Mouse (Mus musculus) midbrain, embryonic 12.5 days (tissue): ENCODE data around the gene Lcp1. TPM values are rescaled to one million over a fixed set of nuclear protein-coding genes. Genes with fewer than 3 reads are reported as not detected.

Experiments used
- ATAC-seq: fragments of 200-750 bp; cut with Nextera tagmentation; 2 replicates; pipeline ENCODE4 v1.8.0; 2017; ENCODE audit warnings: low read depth, moderate TSS enrichment, moderate library complexity; ENCODE audit not compliant: low FRiP score
- H3K27ac ChIP-seq: fragments of 300-500 bp; sonication (generic); replicated peaks from 2 replicates; pipeline ENCODE4 v1.5.1; 2016; ENCODE audit warnings: mild to moderate bottlenecking
- H3K27me3 ChIP-seq: fragments of 300-500 bp; sonication (generic); 2 replicates; pipeline ENCODE4 v1.6.1; 2016; ENCODE audit warnings: mild to moderate bottlenecking
- H3K36me3 ChIP-seq: fragments of 300-500 bp; sonication (generic); 2 replicates; pipeline ENCODE4 v1.6.1; 2016
- H3K4me1 ChIP-seq: fragments of 300-500 bp; sonication (generic); 2 replicates; pipeline ENCODE4 v1.6.1; 2016
- H3K4me2 ChIP-seq: fragments of 300-500 bp; sonication (generic); replicated peaks from 2 replicates; pipeline ENCODE4 v1.6.1; 2016; ENCODE audit warnings: mild to moderate bottlenecking, moderate library complexity
- H3K4me3 ChIP-seq: fragments of 300-500 bp; sonication (generic); 2 replicates; pipeline ENCODE4 v1.5.1; 2016; ENCODE audit warnings: mild to moderate bottlenecking
- H3K9ac ChIP-seq: fragments of 300-500 bp; sonication (generic); replicated peaks from 2 replicates; pipeline ENCODE4 v1.6.1; 2016; ENCODE audit warnings: mild to moderate bottlenecking, moderate library complexity
- H3K9me3 ChIP-seq: fragments of 300-500 bp; sonication (generic); 2 replicates; pipeline ENCODE4 v1.6.1; 2016; ENCODE audit warnings: mild to moderate bottlenecking
- WGBS: fragments of 180-500 bp; shearing (Covaris S2); methylation state at CpG from one replicate; pipeline ENCODE4 v1.1.7; 2016; 5-methylcytosine and 5-hydroxymethylcytosine counted together
- polyA plus RNA-seq: library from polyadenylated mRNA; unstranded; fragments of >200 nt; fragmentation: Nextera tagmentation; extraction: Ambion mirVana; gene quantifications from 2 replicates; pipeline ENCODE4 v1.2.1, GENCODE M21; 2016

The Lcp1 gene
- polyA plus RNA-seq, 1 experiment from 2014 or later: 22.6 TPM

- 87% methylated on average over 14 of the region's 14 CpGs for WGBS
Measured at GRCm38 (mm10) chr14:75178384-75178793, 47.5 kb downstream of the Lcp1 start.

GRCm38 (mm10) chr14:75178801-75179211, 47.9 kb downstream of the Lcp1 start:
- Histone ChIP-seq H3K9me3 (no peaks in the 10 kb centered on the region), H3K4me3 (no peak overlapping the region), H3K4me1 (no peaks in the 10 kb centered on the region), H3K4me2 (no peak overlapping the region), H3K36me3 (no peaks in the 10 kb centered on the region), H3K27ac (no peak overlapping the region), H3K27me3 (no peaks in the 10 kb centered on the region), H3K9ac (no peak overlapping the region)
- 87% methylated on average over 10 of the region's 10 CpGs for WGBS
- ATAC-seq: no peak

More at GRCm38 (mm10) chr14:75178384-75178793, 47.5 kb downstream of the Lcp1 start:
- H3K4me1 ChIP-seq: no peaks in the 10 kb centered on the region
- no peak overlapping the region for H3K9ac ChIP-seq
- H3K4me2 ChIP-seq: no peak overlapping the region
- no peaks in the 10 kb centered on the region for H3K27me3 ChIP-seq
- no peak overlapping the region for H3K27ac ChIP-seq
- no peaks in the 10 kb centered on the region for H3K9me3 ChIP-seq
- ATAC-seq: no peak
- no peaks in the 10 kb centered on the region for H3K36me3 ChIP-seq
- no peak overlapping the region for H3K4me3 ChIP-seq

- Histone ChIP-seq H3K9ac (no peak overlapping the region), H3K27me3 (no peaks in the 10 kb centered on the region), H3K4me2 (no peak overlapping the region), H3K4me1 (no peaks in the 10 kb centered on the region), H3K9me3 (no peaks in the 10 kb centered on the region), H3K27ac (no peak overlapping the region), H3K4me3 (no peak overlapping the region), H3K36me3 (no peaks in the 10 kb centered on the region)
- ATAC-seq: no peak
- 88% methylated on average over 20 of the region's 20 CpGs for WGBS
Measured at GRCm38 (mm10) chr14:75179255-75179963, 48.5 kb downstream of the Lcp1 start.

GRCm38 (mm10) chr14:75180551-75180978, 49.7 kb downstream of the Lcp1 start:
- no peak for ATAC-seq
- WGBS: 90% methylated on average over 8 of the region's 8 CpGs
- Histone ChIP-seq H3K36me3 (no peaks in the 10 kb centered on the region), H3K4me3 (no peak overlapping the region), H3K9ac (no peak overlapping the region), H3K4me1 (no peaks in the 10 kb centered on the region), H3K4me2 (no peak overlapping the region), H3K27me3 (no peaks in the 10 kb centered on the region), H3K27ac (no peak overlapping the region), H3K9me3 (no peaks in the 10 kb centered on the region)

GRCm38 (mm10) chr14:75181062-75181935, 50.4 kb downstream of the Lcp1 start:
- Histone ChIP-seq H3K4me3 (no peak overlapping the region), H3K27ac (no peak overlapping the region), H3K9ac (no peak overlapping the region), H3K36me3 (no peaks in the 10 kb centered on the region), H3K4me1 (no peaks in the 10 kb centered on the region), H3K9me3 (no peaks in the 10 kb centered on the region), H3K27me3 (no peaks in the 10 kb centered on the region), H3K4me2 (no peak overlapping the region)
- WGBS: 88% methylated on average over 9 of the region's 9 CpGs
- ATAC-seq: no peak

GRCm38 (mm10) chr14:75182378-75182777, 51.5 kb downstream of the Lcp1 start:
- H3K4me1 ChIP-seq: no peaks in the 10 kb centered on the region
- H3K9ac ChIP-seq: no peak overlapping the region
- H3K4me3 ChIP-seq: no peak overlapping the region
- no peak overlapping the region for H3K4me2 ChIP-seq
- H3K27me3 ChIP-seq: no peaks in the 10 kb centered on the region
- no peaks in the 10 kb centered on the region for H3K36me3 ChIP-seq
- no peak overlapping the region for H3K27ac ChIP-seq
- H3K9me3 ChIP-seq: no peaks in the 10 kb centered on the region
- 80% methylated on average over 4 of the region's 4 CpGs for WGBS
- no peak for ATAC-seq

GRCm38 (mm10) chr14:75182831-75183230, 51.9 kb downstream of the Lcp1 start:
- 86% methylated on average over 5 of the region's 5 CpGs for WGBS
- no peak overlapping the region for H3K4me3 ChIP-seq
- H3K4me1 ChIP-seq: no peaks in the 10 kb centered on the region
- no peaks in the 10 kb centered on the region for H3K9me3 ChIP-seq
- ATAC-seq: no peak
- no peak overlapping the region for H3K4me2 ChIP-seq
- no peak overlapping the region for H3K9ac ChIP-seq
- no peaks in the 10 kb centered on the region for H3K27me3 ChIP-seq
- no peak overlapping the region for H3K27ac ChIP-seq
- H3K36me3 ChIP-seq: no peaks in the 10 kb centered on the region

- Histone ChIP-seq H3K27ac (no peak overlapping the region), H3K4me1 (no peaks in the 10 kb centered on the region), H3K9ac (no peak overlapping the region), H3K9me3 (no peaks in the 10 kb centered on the region), H3K27me3 (no peaks in the 10 kb centered on the region), H3K36me3 (no peaks in the 10 kb centered on the region), H3K4me3 (no peak overlapping the region), H3K4me2 (no peak overlapping the region)
- ATAC-seq: no peak
- WGBS: 87% methylated on average over 4 of the region's 4 CpGs
Measured at GRCm38 (mm10) chr14:75184069-75184790, 53.3 kb downstream of the Lcp1 start.

GRCm38 (mm10) chr14:75185796-75186594, 55.1 kb downstream of the Lcp1 start:
- H3K9me3 ChIP-seq: no peaks in the 10 kb centered on the region
- no peak overlapping the region for H3K4me2 ChIP-seq
- no peaks in the 10 kb centered on the region for H3K36me3 ChIP-seq
- H3K27ac ChIP-seq: no peak overlapping the region
- 70% methylated on average over 5 of the region's 5 CpGs for WGBS
- ATAC-seq: no peak
- no peaks in the 10 kb centered on the region for H3K4me1 ChIP-seq
- no peaks in the 10 kb centered on the region for H3K27me3 ChIP-seq
- no peak overlapping the region for H3K4me3 ChIP-seq
- no peak overlapping the region for H3K9ac ChIP-seq

- no peak overlapping the region for H3K4me2 ChIP-seq
- H3K9ac ChIP-seq: no peak overlapping the region
- no peaks in the 10 kb centered on the region for H3K4me1 ChIP-seq
- H3K4me3 ChIP-seq: no peak overlapping the region
- no peaks in the 10 kb centered on the region for H3K27me3 ChIP-seq
- no peaks in the 10 kb centered on the region for H3K36me3 ChIP-seq
- no peaks in the 10 kb centered on the region for H3K9me3 ChIP-seq
- no peak for ATAC-seq
- H3K27ac ChIP-seq: no peak overlapping the region
- 83% methylated on average over 8 of the region's 8 CpGs for WGBS
Measured at GRCm38 (mm10) chr14:75186858-75187415, 56.0 kb downstream of the Lcp1 start.

- Histone ChIP-seq H3K4me3 (no peak overlapping the region), H3K27ac (no peak overlapping the region), H3K9me3 (no peaks in the 10 kb centered on the region), H3K4me1 (no peaks in the 10 kb centered on the region), H3K9ac (no peak overlapping the region), H3K36me3 (no peaks in the 10 kb centered on the region), H3K4me2 (no peak overlapping the region), H3K27me3 (no peaks in the 10 kb centered on the region)
- 70% methylated on average over 6 of the region's 6 CpGs for WGBS
- ATAC-seq: no peak
Measured at GRCm38 (mm10) chr14:75188521-75188920, 57.6 kb downstream of the Lcp1 start.
